Mouse (Mus musculus) limb, embryonic 14.5 days (tissue): ENCODE results near the gene Fdxr. TPM values are rescaled to one million over a fixed set of nuclear protein-coding genes. Genes with fewer than 3 reads are reported as not detected.

Experiments
- ATAC-seq: fragments of 200-750 bp; cut with Nextera tagmentation; 2 replicates; pipeline ENCODE4 v1.8.0; 2017; ENCODE audit warnings: low read depth, moderate number of reproducible peaks, moderate TSS enrichment; ENCODE audit not compliant: low FRiP score
- DNase-seq: peaks from one replicate; pipeline ENCODE4 v3.0.0-alpha.2; 2015; ENCODE audit warnings: low spot score
- H3K27ac ChIP-seq: fragments of 300-500 bp; sonication (generic); replicated peaks from 2 replicates; pipeline ENCODE4 v1.5.1; 2014; ENCODE audit warnings: low read depth, mild to moderate bottlenecking, low read length, moderate library complexity, mixed read lengths
- H3K27me3 ChIP-seq: fragments of 300-500 bp; sonication (generic); 2 replicates; pipeline ENCODE4 v1.6.1; 2014; ENCODE audit warnings: low read length, mixed read lengths; ENCODE audit not compliant: control insufficient read depth, insufficient read depth
- H3K36me3 ChIP-seq: fragments of 300-500 bp; sonication (generic); 2 replicates; pipeline ENCODE4 v1.6.1; 2014; ENCODE audit warnings: mild to moderate bottlenecking, low read length, moderate library complexity, mixed read lengths; ENCODE audit not compliant: control insufficient read depth, insufficient read depth
- H3K4me1 ChIP-seq: fragments of 300-500 bp; sonication (generic); 2 replicates; pipeline ENCODE4 v1.6.1; 2014; ENCODE audit warnings: antibody characterized with exemption, low read length, mixed read lengths; ENCODE audit not compliant: control insufficient read depth, insufficient read depth
- H3K4me2 ChIP-seq: fragments of 300-500 bp; sonication (generic); replicated peaks from 2 replicates; pipeline ENCODE4 v1.6.1; 2014; ENCODE audit warnings: low read depth, mild to moderate bottlenecking, low read length, moderate library complexity; ENCODE audit not compliant: severe bottlenecking
- H3K4me3 ChIP-seq: fragments of 300-500 bp; sonication (generic); replicated peaks from 2 replicates; pipeline ENCODE4 v1.5.1; 2014; ENCODE audit warnings: low read length
- H3K9ac ChIP-seq: fragments of 300-500 bp; sonication (generic); 2 replicates; pipeline ENCODE4 v1.6.1; 2014; ENCODE audit warnings: mild to moderate bottlenecking, low read depth, low read length, moderate library complexity; ENCODE audit not compliant: severe bottlenecking
- H3K9me3 ChIP-seq: fragments of 300-500 bp; sonication (generic); 2 replicates; pipeline ENCODE4 v1.6.1; 2016; ENCODE audit warnings: low read length; ENCODE audit not compliant: control insufficient read depth
- POLR2A ChIP-seq: fragments of 200-500 bp; IDR thresholded peaks from 2 replicates; pipeline ENCODE4 v1.8.0; 2012; ENCODE audit warnings: inconsistent platforms, mild to moderate bottlenecking, moderate library complexity, borderline replicate concordance; ENCODE audit not compliant: insufficient read depth, insufficient read length; ENCODE audit errors: extremely low read depth
- WGBS: fragments of 180-500 bp; shearing (Covaris S2); extraction: QIAGEN DNeasy Blood & Tissue Kit; methylation state at CpG from one replicate; pipeline ENCODE4 v1.1.7; 2014; 5-methylcytosine and 5-hydroxymethylcytosine counted together
- polyA plus RNA-seq, 2 experiments: library from polyadenylated mRNA; depleted of rRNA in 1 of 2; stranded (reverse) in 1 of 2; unstranded in 1 of 2; fragments of >200 nt; fragmentation: Nextera tagmentation in 1 of 2; extraction: Ambion mirVana in 1 of 2; gene quantifications; 2 replicates each; pipeline versions ENCODE4 v1.2.1 to v1.2.3; 2012 to 2014

The Fdxr gene
- polyA plus RNA-seq, 2 experiments = 13.0 to 16.8 TPM

DNA sequence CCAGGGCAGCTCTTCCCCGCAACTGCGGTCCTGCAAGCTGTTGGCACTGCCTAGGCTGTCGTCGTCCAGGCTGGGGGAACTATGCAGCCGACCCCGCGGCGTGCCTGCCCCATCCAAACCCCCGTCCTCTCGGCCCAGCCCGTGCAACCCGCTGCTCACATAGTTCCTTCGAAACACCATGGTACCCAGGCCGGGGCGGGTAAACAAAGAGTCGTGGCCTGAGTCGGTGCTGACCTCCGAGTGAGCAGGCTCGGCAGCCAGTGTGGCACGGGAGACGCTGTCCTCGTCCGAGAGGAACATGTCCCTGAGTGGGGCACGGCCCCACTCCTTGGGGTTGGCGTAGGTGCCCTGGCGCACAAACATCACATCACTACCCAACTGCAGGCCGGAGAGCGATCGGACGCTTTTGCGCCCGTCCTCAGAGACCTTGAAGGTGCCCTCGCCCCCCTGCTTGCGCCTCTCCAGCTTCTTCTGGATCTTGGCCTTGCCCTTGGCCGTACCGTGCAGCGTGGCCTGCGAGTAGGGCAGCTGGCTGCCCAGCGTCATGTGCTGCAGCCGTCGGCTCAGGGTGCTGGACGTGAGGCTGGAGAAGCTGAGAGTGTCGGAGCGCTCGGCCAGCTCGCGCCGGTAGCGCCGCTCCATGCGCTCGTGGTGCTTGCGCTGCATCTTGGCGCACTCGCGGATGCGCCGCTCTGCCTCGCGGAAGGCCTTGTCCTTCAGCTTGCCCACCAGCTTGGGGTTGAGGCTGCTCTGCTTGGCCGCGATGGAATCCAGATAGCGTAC is 41.6 kb upstream of the Fdxr start:
- Histone ChIP-seq H3K27me3 (peaks cover 93% of the 10 kb centered on the region), H3K4me3 (no peak overlapping the region), H3K27ac (no peak overlapping the region), H3K4me2 (no peak overlapping the region), H3K9me3 (no peaks in the 10 kb centered on the region), H3K4me1 (no peaks in the 10 kb centered on the region), H3K9ac (no peak overlapping the region), H3K36me3 (no peaks in the 10 kb centered on the region)
- no peak for DNase-seq
- 7% methylated on average over 60 of the region's 63 CpGs for WGBS
- no peak for TF ChIP-seq POLR2A
- ATAC-seq = no peak

- no peak overlapping the region for H3K4me3 ChIP-seq
- no peak overlapping the region for H3K4me2 ChIP-seq
- no peaks in the 10 kb centered on the region for H3K9me3 ChIP-seq
- no peak for TF ChIP-seq POLR2A
- H3K27ac ChIP-seq = no peak overlapping the region
- H3K9ac ChIP-seq = no peak overlapping the region
- no peaks in the 10 kb centered on the region for H3K4me1 ChIP-seq
- ATAC-seq = no peak
- H3K27me3 ChIP-seq = peaks cover 83% of the 10 kb centered on the region
- no peaks in the 10 kb centered on the region for H3K36me3 ChIP-seq
- WGBS = 65% methylated on average over 7 of the region's 7 CpGs
- no peak for DNase-seq
Measured at GRCm38 (mm10) chr11:115317204-115317603, 40.4 kb upstream of the Fdxr start.

- 43% methylated on average over 2 of the region's 2 CpGs for WGBS
- no peak for TF ChIP-seq POLR2A
- Histone ChIP-seq H3K9ac (no peak overlapping the region), H3K4me3 (no peak overlapping the region), H3K27me3 (peaks cover 54% of the 10 kb centered on the region), H3K27ac (no peak overlapping the region), H3K4me2 (no peak overlapping the region), H3K36me3 (no peaks in the 10 kb centered on the region), H3K4me1 (no peaks in the 10 kb centered on the region), H3K9me3 (no peaks in the 10 kb centered on the region)
- DNase-seq (no peak), ATAC-seq (no peak)
Measured at GRCm38 (mm10) chr11:115314249-115314648, 37.4 kb upstream of the Fdxr start.

DNA sequence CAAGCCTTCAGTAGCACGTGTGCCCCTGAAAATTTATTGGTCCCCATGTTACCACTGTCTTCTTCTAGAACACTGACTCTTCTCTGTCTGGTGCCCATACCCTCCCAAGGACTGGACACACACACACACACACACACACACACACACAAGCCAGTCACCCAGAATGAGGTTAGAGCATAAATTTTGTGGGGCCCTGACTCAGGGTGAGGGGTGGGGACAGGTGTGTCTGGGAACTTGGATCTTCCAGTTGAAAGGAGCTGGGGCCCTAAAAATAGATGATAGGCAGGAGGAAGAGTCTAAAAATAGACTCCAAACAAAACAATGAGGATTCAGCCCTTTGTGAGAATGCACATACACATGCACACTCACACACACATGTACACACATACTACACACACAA is 31.9 kb upstream of the Fdxr start:
- Histone ChIP-seq H3K4me1 (no peaks in the 10 kb centered on the region), H3K9me3 (no peaks in the 10 kb centered on the region), H3K27me3 (0 out of 2 replicates have a peak, but pooled peaks cover 3% of the 10 kb centered on the region), H3K27ac (no peak overlapping the region), H3K4me2 (no peak overlapping the region), H3K36me3 (no peaks in the 10 kb centered on the region), H3K9ac (no peak overlapping the region), H3K4me3 (no peak overlapping the region)
- TF ChIP-seq POLR2A = no peak
- ATAC-seq (no peak), DNase-seq (no peak)
- 53% methylated on average over 1 of the region's 1 CpGs for WGBS

- Histone ChIP-seq H3K27ac (no peak within 1 kb of the TSS), H3K4me2 (no peak within 1 kb of the TSS), H3K36me3 (no peaks in the 10 kb centered on the region), H3K27me3 (no peaks in the 10 kb centered on the region), H3K4me1 (no peaks in the 10 kb centered on the region), H3K9me3 (no peaks in the 10 kb centered on the region), H3K4me3 (no peak within 1 kb of the TSS), H3K9ac (no peak within 1 kb of the TSS)
- WGBS = 19% methylated on average over 8 of the region's 8 CpGs
- DNase-seq = no peak
- no peak for TF ChIP-seq POLR2A
- ATAC-seq = no peak
Measured at GRCm38 (mm10) chr11:115306863-115307262, 30.0 kb upstream of the Fdxr start, which contains the start of gene Otop2. Gene Otop2 (plus strand): TSS chr11:115307163.

DNA sequence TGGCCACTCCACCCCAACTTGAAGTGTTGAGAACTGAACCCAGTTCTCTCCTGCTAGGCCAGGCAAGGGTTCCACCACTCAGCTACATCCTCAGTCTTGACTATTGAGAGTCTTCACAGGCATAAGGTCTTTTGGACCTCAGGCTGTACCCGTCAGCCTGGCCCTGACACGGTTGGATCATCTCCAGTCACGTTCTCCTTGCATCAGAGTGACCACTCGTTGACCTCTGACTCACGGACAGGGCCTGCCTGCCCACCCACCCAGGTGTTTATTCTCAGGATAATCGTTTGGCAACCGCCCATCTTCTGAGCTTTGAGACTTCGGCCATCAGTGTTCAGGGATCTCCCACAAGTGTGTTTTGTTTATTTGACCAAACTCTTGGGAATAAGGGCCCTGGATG is 26.3 kb upstream of the Fdxr start:
- no peak overlapping the region for H3K9ac ChIP-seq
- DNase-seq (no peak), ATAC-seq (no peak)
- H3K4me3 ChIP-seq = no peak overlapping the region
- no peak overlapping the region for H3K4me2 ChIP-seq
- TF ChIP-seq POLR2A = no peak
- H3K9me3 ChIP-seq = no peaks in the 10 kb centered on the region
- H3K27ac ChIP-seq = no peak overlapping the region
- peaks cover 7% of the 10 kb centered on the region; the same call in 1 of the 2 replicates for H3K27me3 ChIP-seq
- WGBS = 57% methylated on average over 8 of the region's 8 CpGs
- no peaks in the 10 kb centered on the region for H3K36me3 ChIP-seq
- no peaks in the 10 kb centered on the region for H3K4me1 ChIP-seq
